19 mouse cellular contexts compared by ENCODE assay signal in genomic region chr13:89849955-89850354, GRCm38 (mm10).
DNase-seq lines count a peak whose midpoint lies in the region; ATAC-seq lines count a peak whose summit lies in the region.
"Had no signal": no experiment of that assay in that cellular context is flagged by ENCODE, and none has a peak within 500 bp of the region (broad histone marks: within the 10 kb centered on the region; RNA-seq: fewer than 3 reads in every experiment).

No protein-coding gene starts in this region.

- no peaks in the 10 kb centered on the region for H3K4me1 ChIP-seq in midbrain, embryonic 13.5 days (replicated peaks)
- H3K4me1 ChIP-seq: embryonic facial prominence, embryonic 10.5 days; hindbrain, embryonic 15.5 days; midbrain, embryonic 10.5 days had no signal

- no peak overlapping the region for H3K4me2 ChIP-seq in midbrain, embryonic 13.5 days (replicated peaks)
- H3K4me2 ChIP-seq: heart, embryonic 11.5 days; hindbrain, embryonic 15.5 days had no signal

- no peak overlapping the region for H3K27ac ChIP-seq in midbrain, embryonic 13.5 days
- H3K27ac ChIP-seq: embryonic facial prominence, embryonic 10.5 days; hindbrain, embryonic 15.5 days; midbrain, embryonic 10.5 days had no signal

- DNase-seq in frontal cortex, postnatal 36 days (ENCODE audit: low spot score in 2 of 2), result peak; percentile 1 to 45
- no peak for DNase-seq in frontal cortex, postnatal 10 days (ENCODE audit: low spot score in 2 of 2)
- peak; percentile 55 for DNase-seq in brain, adult 2 months (ENCODE audit: low read depth, low spot score)
- peak; percentile 3 for DNase-seq in cerebellum, postnatal 10 days
- DNase-seq in layer of hippocampus, adult 9-10 months (ENCODE audit: low spot score), result peak; percentile 13
- DNase-seq in lung, postnatal 25 days (ENCODE audit: low spot score), result no peak
- DNase-seq: adrenal gland, adult 2 months; forebrain, postnatal 0 days; kidney, adult 8-10 months; kidney, postnatal 10 days; spleen, adult 18-20 months; thymus, postnatal 14 days had no signal

- no peaks in the 10 kb centered on the region for H3K36me3 ChIP-seq in midbrain, embryonic 13.5 days
- H3K36me3 ChIP-seq: embryonic facial prominence, embryonic 10.5 days; hindbrain, embryonic 15.5 days; midbrain, embryonic 10.5 days had no signal

- H3K4me3 ChIP-seq in midbrain, embryonic 13.5 days (replicated peaks), result no peak overlapping the region
- H3K4me3 ChIP-seq: embryonic facial prominence, embryonic 10.5 days; hindbrain, embryonic 15.5 days; midbrain, embryonic 10.5 days had no signal

- no peaks in the 10 kb centered on the region for H3K27me3 ChIP-seq in midbrain, embryonic 13.5 days
- H3K27me3 ChIP-seq: hindbrain, embryonic 15.5 days had no signal

- 90% methylated on average over 1 of the region's 1 CpGs for WGBS in midbrain, embryonic 13.5 days

- no peak overlapping the region for H3K9ac ChIP-seq in midbrain, embryonic 13.5 days (replicated peaks)
- H3K9ac ChIP-seq: forebrain, postnatal 0 days; hindbrain, embryonic 15.5 days had no signal

- no peaks in the 10 kb centered on the region for H3K9me3 ChIP-seq in midbrain, embryonic 13.5 days
- H3K9me3 ChIP-seq: embryonic facial prominence, embryonic 10.5 days; hindbrain, embryonic 15.5 days; midbrain, embryonic 10.5 days had no signal

- no peak for ATAC-seq in midbrain, embryonic 13.5 days
- ATAC-seq in granulocyte monocyte progenitor cell, adult 5-6 weeks (replicated peaks; ENCODE audit: poor library complexity, severe bottlenecking), result no peak
- ATAC-seq: forebrain, postnatal 0 days; lung, postnatal 0 days had no signal

Comparison
In these comparisons a context has a peak if more than half of its experiments do, and no peak if none do; other contexts are left out.
1. DNase-seq: peak in frontal cortex, postnatal 36 days (2 of 2), brain, adult 2 months (single experiment), cerebellum, postnatal 10 days (2 of 2) and layer of hippocampus, adult 9-10 months (single experiment); none in frontal cortex, postnatal 10 days (0 of 2) and lung, postnatal 25 days (single experiment).